Mouse (Mus musculus) heart, adult 11 months (tissue): ENCODE results near the gene Vmn2r38.
"Not testable (repeated sequence)": the region's sequence is repeated elsewhere in the genome, so short reads cannot be mapped to it uniquely, and the experiment has no call there.

Experiments used
- DNase-seq: peaks from one replicate; pipeline ENCODE4 v3.0.0; 2022

Gene Vmn2r38

GRCm38 (mm10) chr7:9097781-9098180 is at the start of gene Vmn2r38:
Gene Vmn2r38 (minus strand): TSS chr7:9097881.
- DNase-seq = not testable (repeated sequence)

DNA sequence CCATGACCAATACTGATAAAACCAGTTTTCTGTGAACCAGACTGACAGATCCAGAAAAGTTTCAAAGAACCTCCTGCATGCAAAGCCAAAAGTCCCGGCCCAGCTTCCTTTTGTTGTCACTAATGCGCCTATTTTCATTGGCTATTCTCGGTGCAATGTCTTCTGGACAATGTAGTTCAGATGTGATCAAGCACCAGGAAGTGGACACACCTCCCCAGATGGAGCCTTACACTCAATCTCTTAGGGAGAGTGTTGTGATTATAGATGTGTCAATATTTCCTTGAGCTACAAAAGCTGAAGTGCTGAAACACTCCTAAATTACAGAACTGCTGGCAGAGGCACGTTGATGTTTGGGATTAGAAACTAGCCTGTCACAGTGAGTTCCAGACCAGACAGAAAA is 32.3 kb downstream of the Vmn2r38 start:
- DNase-seq = peak; percentile 22

DNA sequence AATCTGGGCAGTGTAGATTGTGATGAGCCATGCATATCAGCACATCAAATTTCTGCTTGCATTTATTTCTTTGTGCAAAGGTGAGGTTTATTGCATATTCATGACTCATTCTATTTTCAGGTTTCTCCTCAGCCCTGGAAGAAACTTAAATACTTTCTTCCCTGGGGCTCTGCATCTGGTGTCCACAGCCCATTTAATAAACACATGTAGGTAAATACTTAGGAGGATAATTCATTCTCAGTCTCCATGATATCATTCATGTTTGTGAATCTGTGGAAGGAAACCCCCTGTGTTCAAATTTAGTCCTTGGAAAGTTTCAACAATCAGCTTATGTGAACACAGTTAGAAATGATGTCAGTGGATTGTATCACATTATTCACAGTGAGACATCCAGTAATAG is 67.0 kb downstream of the Vmn2r38 start, which contains the start of gene Vmn2r39:
Vmn2r39 (minus strand) TSS at position 101 of the 400 bp plus-strand sequence.
- not testable (repeated sequence) for DNase-seq
